Mouse (Mus musculus) intestine, embryonic 14.5 days (tissue): ENCODE measurements at regions not wholly inside any gene's neighbourhood (a gene's known extent, or its start where the extent isn't known, plus 50 kb on each side); places are given as distances from the start of the nearest gene placed in this dataset.

ENCODE experiments used
- ATAC-seq: fragments of 200-750 bp; cut with Nextera tagmentation; replicated peaks from 2 replicates; pipeline ENCODE4 v1.8.0; 2017; ENCODE audit warnings: low read depth, moderate number of reproducible peaks, moderate TSS enrichment, moderate library complexity; ENCODE audit not compliant: low FRiP score, low TSS enrichment
- DNase-seq: peaks from one replicate; pipeline ENCODE4 v3.0.0-alpha.2; 2018; ENCODE audit warnings: low spot score
- H3K27ac ChIP-seq: fragments of 300-500 bp; sonication (generic); 2 replicates; pipeline ENCODE4 v1.5.1; 2014; ENCODE audit warnings: low read depth, mild to moderate bottlenecking, control low read depth
- H3K27me3 ChIP-seq: fragments of 300-500 bp; sonication (generic); replicated peaks from 2 replicates; pipeline ENCODE4 v1.6.1; 2014; ENCODE audit warnings: low read length, control low read depth; ENCODE audit not compliant: control insufficient read depth, insufficient read depth
- H3K36me3 ChIP-seq: fragments of 300-500 bp; sonication (generic); 2 replicates; pipeline ENCODE4 v1.6.1; 2014; ENCODE audit warnings: low read length, control low read depth; ENCODE audit not compliant: control insufficient read depth, insufficient read depth
- H3K4me1 ChIP-seq: fragments of 300-500 bp; sonication (generic); replicated peaks from 2 replicates; pipeline ENCODE4 v1.6.1; 2014; ENCODE audit warnings: low read length, control low read depth, mixed read lengths; ENCODE audit not compliant: control insufficient read depth, insufficient read depth
- H3K4me2 ChIP-seq: fragments of 300-500 bp; sonication (generic); 2 replicates; pipeline ENCODE4 v1.6.1; 2014; ENCODE audit warnings: low read length
- H3K4me3 ChIP-seq: fragments of 300-500 bp; sonication (generic); 2 replicates; pipeline ENCODE4 v1.5.1; 2014; ENCODE audit warnings: low read depth, low read length, control low read depth, mixed read lengths
- H3K9ac ChIP-seq: fragments of 300-500 bp; sonication (generic); 2 replicates; pipeline ENCODE4 v1.6.1; 2014; ENCODE audit warnings: mild to moderate bottlenecking, low read length
- H3K9me3 ChIP-seq: fragments of 300-500 bp; sonication (generic); 2 replicates; pipeline ENCODE4 v1.6.1; 2016; ENCODE audit warnings: low read length, control low read depth; ENCODE audit not compliant: control insufficient read depth
- WGBS: fragments of 180-500 bp; shearing (Covaris S2); extraction: QIAGEN DNeasy Blood & Tissue Kit; methylation state at CpG from one replicate; pipeline ENCODE4 v1.1.7; 2014; 5-methylcytosine and 5-hydroxymethylcytosine counted together

DNA sequence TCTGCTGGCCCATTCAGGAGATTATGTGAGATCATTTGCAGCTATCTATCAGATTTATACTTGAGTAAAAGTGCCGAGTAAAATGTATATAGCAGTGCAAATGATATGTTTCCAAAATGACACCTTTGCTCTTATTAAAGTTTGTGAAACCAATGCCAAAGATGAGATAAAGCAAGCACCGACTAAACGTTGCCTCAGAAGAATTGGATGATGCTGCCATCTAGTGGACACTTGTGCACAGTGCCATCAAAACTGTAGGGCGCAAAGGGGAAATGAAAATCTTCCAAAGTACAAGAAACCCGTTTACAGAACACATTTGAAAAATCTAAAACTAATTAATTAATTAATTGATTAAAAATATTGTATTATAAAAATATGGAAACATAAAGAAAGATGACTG is 127.2 kb downstream of the Atxn7l3b start:
- H3K9me3 ChIP-seq = no peaks in the 10 kb centered on the region
- H3K9ac ChIP-seq = no peak overlapping the region
- no peaks in the 10 kb centered on the region for H3K27me3 ChIP-seq
- no peak overlapping the region for H3K4me3 ChIP-seq
- 0 out of 2 replicates have a peak, but pooled peaks have one; percentile 66 for ATAC-seq
- H3K36me3 ChIP-seq = no peaks in the 10 kb centered on the region
- H3K27ac ChIP-seq = no peak overlapping the region
- 6% methylated on average over 5 of the region's 5 CpGs for WGBS
- DNase-seq = peak; percentile 66
- no peaks in the 10 kb centered on the region for H3K4me1 ChIP-seq
- no peak overlapping the region for H3K4me2 ChIP-seq

DNA sequence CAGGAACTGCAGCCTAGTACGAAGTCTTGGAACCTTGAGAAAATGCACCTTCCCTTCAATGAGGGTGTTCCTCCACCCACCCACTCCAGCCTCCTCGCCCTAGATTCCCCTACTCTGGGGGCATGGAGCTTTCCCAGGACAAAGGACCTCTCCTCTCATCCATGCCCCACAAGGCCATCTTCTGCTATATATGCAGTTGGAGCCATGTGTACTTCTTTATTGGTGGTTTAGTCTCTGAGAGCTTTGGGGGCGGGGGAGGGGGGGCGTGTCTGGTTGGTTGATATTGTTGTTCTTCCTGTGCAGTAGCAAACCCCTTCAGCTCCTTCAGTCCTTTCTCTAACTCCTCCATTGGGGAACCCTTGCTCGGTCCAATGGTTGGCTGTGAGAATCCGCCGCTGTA is 130.2 kb downstream of the Atxn7l3b start:
- WGBS = 66% methylated on average over 7 of the region's 7 CpGs
- H3K9ac ChIP-seq = no peak overlapping the region
- H3K4me2 ChIP-seq = no peak overlapping the region
- no peak overlapping the region for H3K4me3 ChIP-seq
- H3K27ac ChIP-seq = no peak overlapping the region
- no peaks in the 10 kb centered on the region for H3K27me3 ChIP-seq
- H3K9me3 ChIP-seq = no peaks in the 10 kb centered on the region
- DNase-seq = no peak
- no peaks in the 10 kb centered on the region for H3K36me3 ChIP-seq
- no peaks in the 10 kb centered on the region for H3K4me1 ChIP-seq
- no peak for ATAC-seq

DNA sequence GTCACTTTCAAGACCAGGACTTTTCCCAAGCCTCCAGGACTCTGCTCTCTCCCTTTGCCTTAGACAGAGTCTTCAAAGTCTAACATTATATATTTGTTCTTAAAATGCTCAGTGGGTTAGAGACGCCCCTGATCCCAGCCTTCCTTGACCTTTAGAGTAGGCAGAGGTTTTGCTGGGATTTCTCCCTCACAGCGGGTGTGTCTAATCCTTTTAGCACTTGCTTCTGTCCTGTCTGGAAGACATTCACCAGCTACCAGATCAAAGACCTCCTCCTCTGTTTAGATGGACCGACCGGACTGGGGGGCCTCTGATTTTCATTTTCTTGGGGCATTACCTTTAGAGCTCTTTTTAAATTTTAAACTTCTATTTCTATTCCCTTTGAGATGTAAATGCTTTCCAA is 130.7 kb downstream of the Atxn7l3b start:
- Histone ChIP-seq H3K4me1 (no peaks in the 10 kb centered on the region), H3K27me3 (no peaks in the 10 kb centered on the region), H3K9me3 (no peaks in the 10 kb centered on the region), H3K9ac (no peak overlapping the region), H3K27ac (no peak overlapping the region), H3K4me2 (no peak overlapping the region), H3K4me3 (no peak overlapping the region), H3K36me3 (no peaks in the 10 kb centered on the region)
- DNase-seq = no peak
- WGBS = 11% methylated on average over 4 of the region's 4 CpGs
- no peak for ATAC-seq

DNA sequence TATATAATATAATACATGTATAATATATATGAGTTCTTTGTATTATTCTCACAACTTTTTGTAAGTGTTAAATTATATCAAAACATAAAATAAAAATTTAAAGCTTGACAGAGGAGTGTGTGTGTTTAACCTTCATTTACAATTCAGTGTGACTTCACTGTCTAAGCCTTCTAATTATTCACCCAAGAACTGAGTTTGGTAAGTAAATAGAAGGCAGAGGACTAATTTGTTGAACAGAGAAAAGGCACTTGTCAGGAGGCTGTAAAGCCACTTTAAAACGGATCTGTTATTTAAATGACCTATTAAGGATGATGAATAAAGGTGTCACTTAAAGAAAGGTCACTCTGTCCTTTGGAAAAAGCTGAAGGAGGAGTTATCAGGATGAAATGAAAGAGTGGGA is 132.9 kb downstream of the Atxn7l3b start:
- H3K9me3 ChIP-seq = no peaks in the 10 kb centered on the region
- no peak overlapping the region for H3K9ac ChIP-seq
- H3K27ac ChIP-seq = no peak overlapping the region
- no peak overlapping the region for H3K4me3 ChIP-seq
- no peaks in the 10 kb centered on the region for H3K4me1 ChIP-seq
- no peak overlapping the region for H3K4me2 ChIP-seq
- no peaks in the 10 kb centered on the region for H3K27me3 ChIP-seq
- ATAC-seq = no peak
- 10% methylated on average over 1 of the region's 1 CpGs for WGBS
- no peaks in the 10 kb centered on the region for H3K36me3 ChIP-seq
- DNase-seq = no peak

DNA sequence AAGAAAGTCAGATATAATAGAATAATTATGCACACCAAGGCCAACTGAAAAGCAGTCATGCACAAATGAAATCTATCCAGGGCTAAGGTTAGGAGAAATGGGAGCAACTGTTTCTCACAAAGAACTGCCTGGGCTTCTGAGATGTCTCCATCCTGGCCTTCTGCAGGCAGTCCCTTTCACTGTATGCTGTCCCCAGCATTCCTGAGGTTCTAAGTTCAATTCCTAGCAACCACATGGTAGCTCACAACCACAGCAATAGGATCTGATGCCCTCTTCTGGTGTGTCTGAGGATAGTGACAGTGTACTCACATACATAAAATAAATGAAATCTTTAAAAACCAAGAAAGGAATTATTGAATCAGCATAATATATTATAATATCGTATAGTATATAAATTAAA is 133.3 kb downstream of the Atxn7l3b start:
- Histone ChIP-seq H3K4me3 (no peak overlapping the region), H3K4me1 (no peaks in the 10 kb centered on the region), H3K27ac (no peak overlapping the region), H3K9me3 (no peaks in the 10 kb centered on the region), H3K27me3 (no peaks in the 10 kb centered on the region), H3K4me2 (no peak overlapping the region), H3K9ac (no peak overlapping the region), H3K36me3 (no peaks in the 10 kb centered on the region)
- 98% methylated on average over 1 of the region's 1 CpGs for WGBS
- no peak for DNase-seq
- no peak for ATAC-seq

DNA sequence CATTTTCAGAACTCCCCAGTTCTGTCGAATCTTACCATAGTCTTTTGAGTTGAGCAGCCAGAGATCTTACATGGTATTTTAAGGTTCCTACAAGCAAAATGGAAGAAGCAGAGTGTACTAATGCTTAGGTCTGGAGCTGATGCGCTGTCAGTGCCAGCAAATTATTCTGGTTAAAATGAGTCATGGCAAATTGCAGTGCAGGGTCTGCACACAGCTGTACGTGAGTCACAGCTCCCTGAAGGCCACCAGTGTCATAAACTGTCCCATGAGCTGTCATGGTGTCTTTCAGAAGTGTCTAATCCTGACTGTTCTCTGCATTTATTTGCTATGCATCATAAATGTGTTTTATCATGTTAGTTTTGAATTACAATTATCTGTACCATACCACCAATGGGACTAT is 140.6 kb downstream of the Atxn7l3b start:
- 81% methylated on average over 3 of the region's 3 CpGs for WGBS
- H3K27ac ChIP-seq = no peak overlapping the region
- H3K4me1 ChIP-seq = no peaks in the 10 kb centered on the region
- H3K4me2 ChIP-seq = no peak overlapping the region
- no peak overlapping the region for H3K9ac ChIP-seq
- H3K27me3 ChIP-seq = no peaks in the 10 kb centered on the region
- H3K36me3 ChIP-seq = no peaks in the 10 kb centered on the region
- no peak overlapping the region for H3K4me3 ChIP-seq
- no peak for DNase-seq
- no peaks in the 10 kb centered on the region for H3K9me3 ChIP-seq
- ATAC-seq = no peak

DNA sequence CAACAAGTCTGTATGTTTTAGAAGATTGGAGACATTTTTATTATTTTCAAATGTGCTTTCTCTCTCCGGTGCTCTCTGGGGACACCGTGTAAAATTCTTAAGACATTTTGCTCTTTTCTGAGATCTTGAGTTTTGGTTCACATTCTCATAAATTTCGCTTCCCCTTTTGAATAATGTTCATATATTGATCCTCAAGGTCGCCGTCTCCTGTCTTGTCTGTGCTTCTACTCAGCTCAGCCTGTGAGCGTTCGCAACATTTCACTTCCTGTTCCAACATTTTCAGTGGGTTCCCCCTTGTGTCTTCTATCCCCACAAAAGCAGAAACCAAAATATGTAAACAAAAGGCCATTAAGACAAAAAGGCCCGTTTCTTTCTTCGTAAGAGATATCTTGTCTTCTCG is 154.5 kb downstream of the Atxn7l3b start:
- H3K4me1 ChIP-seq = no peaks in the 10 kb centered on the region
- H3K9ac ChIP-seq = no peak overlapping the region
- ATAC-seq (no peak), DNase-seq (no peak)
- no peak overlapping the region for H3K27ac ChIP-seq
- WGBS = 85% methylated on average over 10 of the region's 10 CpGs
- no peaks in the 10 kb centered on the region for H3K9me3 ChIP-seq
- no peaks in the 10 kb centered on the region for H3K27me3 ChIP-seq
- H3K4me2 ChIP-seq = no peak overlapping the region
- H3K4me3 ChIP-seq = no peak overlapping the region
- H3K36me3 ChIP-seq = no peaks in the 10 kb centered on the region

DNA sequence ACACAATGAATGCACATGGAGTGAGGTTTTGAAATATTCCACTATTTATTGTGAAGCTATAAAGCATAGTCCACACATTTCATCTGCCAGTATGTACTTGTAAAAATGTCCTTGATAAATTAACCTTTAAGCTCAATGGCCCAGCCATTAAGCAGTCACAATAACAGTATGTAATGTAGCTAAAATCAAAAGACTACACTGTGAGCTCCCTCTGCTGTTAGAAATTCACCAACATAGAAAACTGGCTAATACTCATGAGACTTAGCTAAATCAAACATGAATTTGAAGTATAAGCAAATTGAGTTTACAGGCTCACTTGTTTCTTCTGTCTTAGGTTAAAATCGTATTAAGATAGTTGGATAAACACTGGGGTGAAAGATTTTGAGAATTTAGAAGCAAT is 182.1 kb downstream of the Atxn7l3b start:
- WGBS = 51% methylated on average over 1 of the region's 1 CpGs
- DNase-seq = no peak
- Histone ChIP-seq H3K36me3 (no peaks in the 10 kb centered on the region), H3K4me2 (no peak overlapping the region), H3K9me3 (no peaks in the 10 kb centered on the region), H3K9ac (no peak overlapping the region), H3K4me1 (no peaks in the 10 kb centered on the region), H3K4me3 (no peak overlapping the region), H3K27me3 (no peaks in the 10 kb centered on the region), H3K27ac (no peak overlapping the region)
- ATAC-seq = no peak

DNA sequence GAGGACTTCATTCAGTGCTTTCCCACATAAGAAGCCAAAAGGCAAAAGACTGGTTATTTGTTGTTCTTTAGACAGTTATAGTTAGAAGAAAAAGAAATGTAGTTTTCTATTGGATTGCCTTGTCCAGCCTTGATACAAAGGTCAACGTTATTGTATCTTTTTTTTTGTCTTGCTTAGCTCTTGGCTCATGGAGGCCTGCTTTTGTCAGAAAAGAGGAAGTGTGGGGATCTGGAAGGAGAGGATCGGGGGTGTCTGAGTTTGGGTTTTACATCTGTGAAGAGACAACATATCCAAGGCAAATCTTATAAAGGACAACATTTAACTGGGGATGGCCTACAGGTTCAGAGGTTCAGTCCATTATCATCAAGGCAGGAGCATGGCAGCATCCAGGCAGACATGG is 185.3 kb downstream of the Atxn7l3b start:
- H3K9ac ChIP-seq = no peak overlapping the region

More for the DNA sequence above, 185.3 kb downstream of the Atxn7l3b start:
- no peak overlapping the region for H3K4me3 ChIP-seq
- H3K4me2 ChIP-seq = no peak overlapping the region
- ATAC-seq = no peak
- H3K27ac ChIP-seq = no peak overlapping the region
- no peaks in the 10 kb centered on the region for H3K4me1 ChIP-seq
- WGBS = 81% methylated on average over 2 of the region's 2 CpGs
- DNase-seq = no peak
- no peaks in the 10 kb centered on the region for H3K27me3 ChIP-seq
- H3K9me3 ChIP-seq = no peaks in the 10 kb centered on the region
- H3K36me3 ChIP-seq = no peaks in the 10 kb centered on the region
